Mouse (Mus musculus): ENCODE data around the gene Arrdc5.

DNA sequence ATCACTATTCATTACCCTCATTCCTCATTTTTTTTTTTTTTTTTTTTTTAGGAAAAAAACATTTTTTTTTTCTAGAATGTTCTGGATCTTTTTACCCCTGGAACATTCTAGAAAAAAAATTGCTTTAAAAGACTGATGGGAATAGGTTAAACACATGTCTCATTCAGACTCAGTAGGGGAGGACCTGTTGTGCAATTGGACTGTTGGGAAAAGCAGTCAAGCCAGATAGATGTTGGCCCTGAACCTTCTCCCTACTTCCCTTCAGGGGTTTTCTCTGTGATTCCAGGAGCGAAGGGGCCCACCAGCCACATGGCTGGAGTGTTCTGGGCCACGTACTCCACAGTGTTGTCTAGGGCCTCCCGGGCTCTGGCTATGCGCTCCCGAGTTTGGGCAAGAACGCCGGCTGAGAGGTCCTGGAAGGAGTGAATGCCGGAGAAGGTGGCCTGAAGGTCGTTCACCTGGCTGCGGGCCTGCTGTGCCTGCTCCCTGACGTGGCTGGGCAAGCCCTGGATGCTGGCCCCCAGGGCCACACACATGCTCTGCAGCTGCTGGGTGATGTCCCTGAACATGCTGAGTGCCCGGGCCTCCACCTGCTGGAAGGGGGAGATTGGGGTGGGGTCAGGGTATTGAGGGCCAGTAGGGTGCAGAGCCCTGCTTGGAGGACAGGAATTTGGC lies 20.5 kb downstream of the Arrdc5 start:
- no peak for TF ChIP-seq CTCF (IDR thresholded peaks at IDR 0.05; ENCODE audit: control insufficient read depth, insufficient read depth, low read length)
- TF ChIP-seq POLR2A (IDR thresholded peaks at IDR 0.05; ENCODE audit: borderline replicate concordance, control insufficient read depth, low read depth, low read length): no peak

All from bone marrow, adult 2 months (tissue).